Mouse (Mus musculus) left cerebral cortex, adult 8-10 months (tissue): Measurements from ENCODE around the gene Cds1. TPM values are rescaled to one million over a fixed set of nuclear protein-coding genes. Genes with fewer than 3 reads are reported as not detected.

Source experiments
- DNase-seq, 2 experiments: peaks; one replicate each; pipeline ENCODE4 v3.0.0; 2022; ENCODE audit warnings: low spot score in 2 of 2
- total RNA-seq, 4 experiments: library from RNA; stranded (reverse); gene quantifications; 2 replicates each; pipeline ENCODE4 v1.2.4; 2022

Gene Cds1
- total RNA-seq, 4 experiments from 2014 or later: 83.0 to 89.9 (median 85.7) TPM

DNA sequence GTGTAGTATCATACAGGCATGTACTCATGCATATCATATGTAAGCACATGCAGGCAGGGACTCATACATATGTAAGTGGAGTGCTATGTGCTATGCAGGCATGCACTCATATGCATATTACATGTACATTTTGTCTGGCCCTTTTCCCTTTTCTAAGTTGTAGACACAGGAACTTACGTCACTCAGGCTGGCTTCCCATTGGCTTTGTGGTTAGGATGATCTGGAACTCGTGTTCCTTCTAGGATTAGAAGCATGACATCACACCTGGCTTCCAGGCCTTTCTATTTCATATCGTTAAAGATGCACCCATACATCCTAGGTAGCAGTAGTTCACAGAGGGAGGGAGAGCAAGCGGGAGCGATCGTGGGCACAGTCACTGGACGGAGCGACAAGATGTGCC is 10.3 kb downstream of the Cds1 start:
- DNase-seq: no peak

DNA sequence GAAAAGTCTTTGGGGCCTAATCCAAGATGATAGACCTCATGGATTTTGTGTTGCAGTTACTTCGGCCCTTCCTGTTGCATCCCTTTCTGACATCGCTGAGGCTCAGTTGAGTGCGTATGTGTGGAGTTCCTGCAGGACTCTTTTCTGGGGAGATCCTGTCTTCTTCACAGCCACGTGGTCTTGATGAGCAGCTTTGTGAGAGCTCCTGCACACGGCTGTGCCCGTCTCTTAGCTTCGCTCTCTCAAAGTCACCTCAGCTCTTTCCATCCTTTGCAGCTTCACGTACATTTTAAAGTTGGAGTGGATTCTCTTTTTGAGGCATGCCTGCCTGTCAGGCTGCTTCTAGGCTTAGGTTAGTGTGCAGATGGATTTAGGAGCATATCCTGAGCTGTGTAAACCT is 11.6 kb downstream of the Cds1 start:
- no peak for DNase-seq

DNA sequence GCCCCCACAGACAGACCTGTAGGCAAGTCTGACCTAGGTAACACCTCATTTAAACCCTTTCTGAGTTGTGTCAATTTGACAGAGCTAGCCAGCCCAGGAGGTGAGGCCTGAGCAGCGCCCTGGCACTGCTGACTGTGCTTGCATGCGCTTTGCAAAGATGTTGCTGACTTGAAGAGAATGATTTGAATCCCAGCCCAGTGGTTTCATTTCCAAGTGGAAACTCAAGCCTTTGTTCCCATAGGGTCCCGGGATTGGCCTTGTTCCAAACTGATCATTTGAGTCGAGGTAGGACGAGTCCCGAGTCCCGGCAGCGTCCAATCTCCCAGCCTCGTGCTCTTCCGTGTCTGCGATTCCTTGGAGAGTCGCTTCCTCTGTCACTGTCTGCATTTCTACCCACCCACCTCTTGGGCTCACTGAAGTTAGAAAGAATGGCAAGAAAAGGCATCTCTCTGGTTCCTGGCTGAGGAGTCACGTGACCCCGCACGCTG is 14.5 kb downstream of the Cds1 start:
- DNase-seq: no peak

DNA sequence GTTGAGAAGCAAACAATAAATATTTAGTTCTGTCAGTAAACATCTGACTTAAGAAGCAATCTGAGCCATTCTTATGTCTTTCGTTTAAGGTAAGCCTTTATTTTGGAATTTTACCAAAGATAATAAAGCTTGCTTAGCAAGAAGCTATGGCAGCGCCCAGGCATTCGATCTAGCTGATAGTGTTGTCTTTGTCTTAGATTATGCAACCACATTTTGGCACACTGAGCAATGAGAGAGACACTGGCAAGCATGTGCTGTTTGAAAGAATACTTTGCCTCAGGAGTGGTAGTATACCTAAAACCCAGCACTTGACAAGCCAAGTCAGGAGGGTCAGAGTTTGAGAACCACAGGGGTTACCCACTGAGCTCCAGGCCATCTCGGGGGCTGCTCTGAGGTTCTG is 16.0 kb downstream of the Cds1 start:
- no peak for DNase-seq

DNA sequence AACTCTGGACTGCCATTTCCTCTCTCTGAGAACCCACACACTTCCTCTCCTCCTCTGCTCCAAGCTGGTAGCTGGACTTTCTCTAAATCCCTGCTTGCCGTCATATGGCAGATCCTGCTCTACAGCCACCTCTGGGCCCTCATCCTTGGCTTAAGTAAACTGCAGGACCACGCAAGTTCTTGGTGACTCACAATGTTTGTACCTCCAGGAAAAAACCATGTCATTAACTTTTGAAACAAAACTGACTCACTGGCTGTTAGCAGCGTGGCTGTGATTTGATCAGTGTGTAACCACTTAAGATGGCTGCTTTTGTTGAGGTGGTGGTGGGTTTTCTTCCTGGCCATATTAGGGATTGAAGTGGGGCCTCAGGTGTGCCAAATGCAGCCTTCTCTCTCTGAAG is 19.4 kb downstream of the Cds1 start:
- no peak for DNase-seq

DNA sequence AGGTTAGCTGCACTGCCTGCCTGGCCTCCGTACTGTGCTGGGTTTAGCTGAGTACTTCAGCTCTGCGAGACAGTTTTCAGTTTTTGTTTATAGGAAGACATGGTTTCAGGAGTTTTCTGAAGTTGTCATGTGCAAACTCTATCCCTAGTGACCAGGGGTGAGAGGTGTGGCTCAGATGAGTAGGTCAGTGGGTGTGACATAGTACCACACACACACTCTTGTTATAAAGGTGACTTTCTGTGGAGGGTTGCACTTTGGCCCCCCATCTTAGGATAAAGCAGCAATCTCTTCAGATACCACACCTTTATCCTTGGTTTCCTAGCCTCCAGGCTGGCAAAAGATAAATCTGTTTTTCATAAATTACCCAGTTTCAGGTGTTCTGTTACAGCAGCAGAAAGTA is 19.9 kb downstream of the Cds1 start:
- DNase-seq: no peak

DNA sequence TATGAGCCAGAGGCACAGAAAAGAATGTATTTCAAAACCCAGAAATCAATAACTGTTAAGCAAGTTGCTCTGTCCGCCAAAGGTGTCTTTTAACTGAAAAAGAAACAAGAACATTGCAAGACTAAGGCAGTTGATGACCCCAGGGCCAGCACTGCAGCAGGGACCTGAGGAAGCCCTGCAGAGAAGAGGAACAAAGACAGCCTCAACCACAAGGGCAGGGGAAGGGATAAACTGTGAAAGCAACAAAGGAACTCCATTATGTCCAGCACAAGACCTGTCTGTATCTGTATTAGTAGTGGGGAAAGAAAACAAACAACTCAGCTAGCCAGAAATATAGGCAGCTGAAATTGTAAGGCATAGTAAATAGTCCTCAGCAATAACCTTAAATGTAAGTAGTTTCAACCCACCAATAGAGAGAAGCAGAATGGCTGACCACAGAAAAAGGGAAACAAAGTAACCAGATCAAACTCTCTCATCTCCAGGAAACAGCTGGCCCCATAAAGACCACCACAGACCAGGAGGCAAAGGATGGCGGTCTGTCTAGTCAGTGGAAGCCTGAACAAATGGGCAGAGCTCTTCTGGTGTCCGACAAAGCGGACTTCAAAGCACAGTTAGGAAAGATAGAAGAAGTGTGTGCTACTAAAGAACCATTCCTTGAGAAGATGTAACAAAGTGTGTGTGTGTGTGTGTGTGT is 21.1 kb downstream of the Cds1 start:
- DNase-seq: no peak

DNA sequence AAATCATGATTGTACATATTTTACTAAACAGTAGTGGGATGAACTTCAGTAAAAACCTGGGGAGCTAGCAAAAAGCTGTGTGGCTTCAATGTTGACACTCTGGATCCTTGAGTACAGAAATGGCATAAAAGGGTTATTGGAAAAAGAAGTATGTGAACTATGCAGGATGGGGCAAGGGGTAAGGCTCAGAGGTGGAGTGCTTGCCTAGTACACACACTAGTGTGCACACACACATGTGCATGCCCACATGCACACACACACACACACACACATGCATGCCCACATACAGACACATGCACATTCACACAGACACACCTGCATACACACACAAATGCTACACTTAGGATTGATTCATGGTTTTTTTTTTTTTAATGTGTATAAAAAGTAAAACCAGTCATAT is 24.8 kb downstream of the Cds1 start:
- DNase-seq: no peak

DNA sequence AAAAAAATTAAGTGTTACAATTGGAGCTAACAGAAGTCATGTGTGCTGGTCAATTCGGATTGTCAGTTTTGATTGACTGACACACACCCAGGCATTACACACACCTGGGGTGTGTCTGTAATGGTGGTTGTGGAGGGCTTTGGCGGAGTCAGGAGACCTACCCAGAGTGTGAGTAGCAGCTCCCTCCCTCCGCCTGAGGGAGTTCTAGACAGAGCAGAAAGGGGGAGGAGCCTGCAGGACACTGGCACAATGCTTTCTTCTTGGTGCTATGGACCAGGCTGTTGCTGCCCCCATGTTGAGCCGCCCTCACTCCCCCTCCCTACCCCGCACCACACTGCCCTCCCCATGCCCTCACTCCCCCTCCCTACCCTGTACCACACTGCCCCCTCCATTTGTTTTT is 25.6 kb downstream of the Cds1 start:
- DNase-seq: no peak

DNA sequence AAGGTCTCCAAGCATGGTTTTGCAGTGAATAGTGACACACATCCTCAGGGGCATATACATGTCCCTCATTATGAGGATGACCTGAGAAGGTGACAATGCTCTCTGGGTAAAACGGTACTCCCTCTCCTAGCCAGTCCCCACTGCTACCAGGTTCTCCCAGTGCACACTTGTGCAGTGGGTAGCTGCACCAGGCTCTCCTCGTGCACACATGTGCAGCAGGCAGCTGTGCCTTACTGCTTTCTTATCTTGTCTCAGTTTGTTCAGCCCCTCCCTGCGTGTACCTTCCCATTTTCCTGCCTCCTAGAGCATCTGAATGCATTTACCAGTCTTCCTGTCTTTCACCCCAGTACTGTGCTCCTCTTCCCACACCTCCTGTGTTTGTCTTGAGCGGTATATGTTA is 27.7 kb downstream of the Cds1 start:
- no peak for DNase-seq

DNA sequence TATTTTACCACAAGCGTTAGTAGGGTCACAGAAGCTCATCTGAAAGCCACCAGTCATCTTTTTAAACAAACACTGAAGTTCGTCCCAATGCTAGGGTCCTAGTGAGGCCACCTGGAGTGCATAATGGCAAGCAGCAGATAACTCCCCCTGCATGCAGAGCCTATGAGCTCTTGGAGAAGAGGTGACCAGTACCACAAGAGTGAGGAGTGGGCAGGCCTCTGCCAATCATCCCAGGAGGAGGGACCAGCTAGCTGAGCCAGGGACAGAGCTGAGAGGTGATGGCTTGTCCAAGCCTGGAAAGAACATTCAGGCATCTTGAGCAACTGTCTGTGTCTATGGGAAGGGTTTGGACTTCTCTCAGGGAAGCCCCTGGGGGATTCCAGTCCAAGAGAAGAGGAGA is 37.0 kb downstream of the Cds1 start:
- DNase-seq: no peak

DNA sequence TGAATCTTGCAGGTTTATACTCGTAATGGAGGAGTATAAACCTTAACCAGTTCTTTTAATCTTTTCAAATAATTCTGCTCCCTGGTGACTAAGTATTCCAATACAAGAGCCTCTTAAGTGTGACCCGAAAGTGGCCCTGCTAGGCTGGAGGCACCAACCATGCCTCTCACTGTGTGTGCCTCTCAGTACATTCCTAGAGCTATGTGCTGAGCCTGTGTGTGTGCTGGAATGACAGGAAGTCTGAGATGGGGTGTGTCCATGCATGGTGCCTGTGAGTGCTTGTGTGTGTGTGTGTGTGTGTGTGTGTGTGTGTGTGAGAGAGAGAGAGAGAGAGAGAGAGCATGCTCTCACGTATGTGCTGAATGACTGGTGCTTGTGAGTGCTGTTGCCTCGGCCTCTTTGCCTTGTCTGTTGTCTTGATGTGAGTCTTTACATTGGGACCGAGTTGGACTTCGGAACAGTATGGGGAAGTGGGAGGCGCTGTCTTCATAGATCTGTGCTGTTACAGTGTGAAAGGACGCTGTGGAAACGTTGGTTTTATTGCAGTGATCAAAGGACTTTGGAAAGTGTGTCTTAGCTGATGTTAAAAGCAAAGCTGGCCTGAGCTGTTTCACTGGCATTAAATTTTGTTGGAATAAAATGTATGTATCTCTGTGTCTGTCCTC is 37.6 kb downstream of the Cds1 start:
- DNase-seq: no peak

DNA sequence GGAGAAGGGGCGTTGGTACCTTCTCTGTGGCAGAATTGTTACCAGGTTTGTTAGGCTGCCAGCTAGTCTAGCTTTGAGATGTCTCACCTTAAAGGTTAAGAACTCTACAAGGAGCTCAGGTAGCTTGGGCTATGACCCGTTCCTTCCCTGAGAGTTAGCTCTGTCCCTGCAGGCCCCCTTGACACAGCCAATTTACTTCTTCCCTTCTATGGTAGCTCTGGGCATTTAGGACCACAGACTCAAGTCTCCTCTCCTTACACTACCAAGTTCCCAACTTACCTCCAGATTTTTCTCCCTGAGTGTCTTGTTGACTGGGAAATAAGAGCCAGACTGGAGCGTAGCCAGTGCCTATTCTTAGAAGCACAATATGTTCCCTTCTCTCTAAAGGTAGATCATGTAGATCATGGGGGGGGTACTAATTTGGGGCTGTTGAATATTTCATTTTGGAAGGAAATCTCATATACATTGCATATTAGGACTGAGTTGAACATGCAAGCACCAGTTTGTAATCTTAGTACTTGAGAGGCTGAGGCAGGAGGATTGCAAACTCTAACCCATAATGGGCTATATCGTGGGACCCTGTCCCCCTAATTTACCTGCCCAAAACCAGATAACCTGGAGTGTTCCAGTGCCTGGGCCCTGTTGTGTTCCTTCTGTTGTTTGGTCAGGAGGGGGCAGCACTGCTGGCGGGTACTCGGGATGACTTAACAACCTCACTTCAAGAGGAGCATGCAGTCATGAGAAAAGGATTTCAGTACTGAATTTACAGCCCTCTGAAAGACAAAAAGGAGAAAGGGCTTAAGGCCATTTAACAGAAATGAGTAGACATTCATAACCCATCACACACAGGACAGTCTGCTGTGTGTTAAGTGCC is 46.6 kb downstream of the Cds1 start:
- no peak for DNase-seq

DNA sequence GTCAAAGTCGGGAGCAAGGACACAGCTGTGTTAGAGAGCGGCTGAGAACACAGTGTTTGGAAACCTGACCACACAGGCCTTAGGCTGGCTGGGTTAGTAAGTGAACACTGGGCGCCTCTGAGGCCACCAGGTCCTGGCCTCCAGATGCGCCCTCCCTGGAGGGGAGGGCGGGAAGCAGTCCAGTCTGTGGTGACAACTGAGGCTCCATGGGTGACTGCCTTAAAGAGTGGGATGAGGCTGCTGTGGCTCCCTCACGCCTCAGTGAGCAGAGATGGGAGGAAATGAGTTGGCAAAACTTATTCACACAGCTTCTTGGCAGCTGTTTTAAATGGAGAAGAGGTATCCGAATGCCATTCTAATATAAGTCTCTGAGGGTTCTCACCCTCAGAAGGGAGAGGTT is 51.9 kb downstream of the Cds1 start:
- no peak for DNase-seq

DNA sequence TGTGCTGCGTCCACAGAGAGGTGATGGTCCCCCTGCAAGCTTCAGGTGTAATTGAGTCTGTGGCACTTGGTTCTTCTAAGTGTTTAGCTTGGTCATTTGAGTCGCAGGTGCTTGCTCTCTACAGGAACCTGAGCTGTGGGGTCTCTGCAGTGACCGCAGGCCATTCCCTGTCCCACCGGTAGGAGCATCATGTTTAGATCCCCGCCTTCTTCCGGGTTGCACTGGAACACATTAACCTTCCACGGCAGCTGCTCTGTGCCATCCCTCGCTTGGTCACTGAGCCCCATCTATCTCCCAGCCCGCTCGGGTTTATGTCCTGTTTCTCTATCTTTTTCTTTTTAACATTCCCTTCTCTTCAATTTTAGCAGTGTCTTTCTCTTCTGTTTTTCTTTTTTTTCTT is 54.3 kb downstream of the Cds1 start:
- DNase-seq: no peak

DNA sequence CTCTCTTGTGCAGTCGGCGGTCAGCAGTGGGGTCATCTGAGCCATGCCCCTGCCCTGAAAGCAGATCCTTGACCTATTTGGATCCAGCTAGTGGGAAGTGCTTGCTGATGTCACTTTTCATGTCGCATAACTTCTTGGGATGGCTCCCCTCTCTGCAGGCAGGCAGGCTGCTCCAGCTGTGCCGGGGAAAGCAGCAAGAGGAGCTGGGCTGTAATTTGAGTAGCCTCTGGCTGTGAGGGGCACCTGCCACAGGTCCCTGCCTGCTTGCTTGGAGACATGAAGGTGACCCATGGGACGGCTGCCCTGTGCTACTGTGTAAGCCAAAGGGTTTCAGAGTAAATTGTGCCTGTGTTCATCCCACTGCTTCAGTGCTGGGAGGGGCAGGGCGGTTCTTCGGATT is 54.9 kb downstream of the Cds1 start:
- no peak for DNase-seq

DNA sequence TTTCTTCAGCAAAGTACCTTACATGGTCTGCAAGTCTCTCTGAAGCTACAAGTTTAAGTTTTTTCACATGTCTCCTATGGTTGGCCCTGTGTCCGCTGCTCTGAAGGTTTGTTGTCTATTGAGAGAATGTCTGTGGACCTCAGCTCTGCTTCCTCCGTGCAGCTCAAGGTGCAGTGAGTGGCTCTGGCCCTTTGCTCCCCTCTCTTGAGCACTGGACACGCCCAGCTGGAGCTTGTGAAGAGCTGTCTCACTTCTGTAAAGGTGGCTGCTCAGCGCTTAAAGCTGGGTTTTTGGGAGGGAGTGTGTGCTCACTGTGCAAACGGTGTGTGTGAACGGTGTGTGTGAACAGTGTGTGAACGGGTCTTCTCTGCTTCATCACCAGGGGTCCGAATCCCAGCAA is 56.1 kb downstream of the Cds1 start:
- DNase-seq: no peak

DNA sequence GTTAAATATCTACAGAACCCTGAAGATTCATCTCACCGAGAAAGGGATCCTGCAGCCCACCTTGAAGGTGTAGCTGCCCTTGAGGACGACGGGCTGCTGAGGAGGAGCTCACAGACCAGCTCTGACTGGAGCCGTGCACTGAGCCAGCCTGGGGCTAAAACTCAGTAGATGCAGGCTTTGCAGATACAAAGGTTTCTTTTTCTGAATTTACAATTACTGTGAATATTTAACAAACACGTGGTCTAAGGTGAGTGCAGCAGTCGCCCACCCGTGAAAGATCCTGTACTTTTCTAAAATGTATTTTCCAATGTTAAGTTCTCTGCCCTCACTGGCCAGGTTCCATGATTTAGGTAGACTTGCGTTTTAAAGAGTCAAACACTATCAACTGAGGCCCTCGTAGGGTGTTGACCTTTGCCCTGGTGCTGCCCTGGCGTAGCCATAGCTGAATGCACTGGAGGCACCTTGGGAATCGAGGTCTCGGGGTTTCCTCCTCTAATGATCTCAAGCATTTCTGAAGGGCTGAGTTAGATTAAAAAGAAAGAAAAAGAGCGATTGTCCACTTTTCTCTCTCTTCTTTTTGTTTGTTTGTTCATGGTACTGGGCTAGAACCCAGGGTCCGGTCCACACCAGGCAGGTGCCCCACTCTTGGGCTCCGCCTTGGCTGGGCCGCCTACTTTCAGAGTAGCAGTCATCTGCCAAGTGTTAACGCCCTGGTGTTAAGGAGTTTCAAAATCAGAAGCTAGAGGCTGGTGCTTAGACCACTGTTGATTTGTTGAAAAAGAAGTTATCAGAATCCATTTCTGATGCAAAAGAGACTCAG is 56.8 kb downstream of the Cds1 start:
- no peak for DNase-seq

DNA sequence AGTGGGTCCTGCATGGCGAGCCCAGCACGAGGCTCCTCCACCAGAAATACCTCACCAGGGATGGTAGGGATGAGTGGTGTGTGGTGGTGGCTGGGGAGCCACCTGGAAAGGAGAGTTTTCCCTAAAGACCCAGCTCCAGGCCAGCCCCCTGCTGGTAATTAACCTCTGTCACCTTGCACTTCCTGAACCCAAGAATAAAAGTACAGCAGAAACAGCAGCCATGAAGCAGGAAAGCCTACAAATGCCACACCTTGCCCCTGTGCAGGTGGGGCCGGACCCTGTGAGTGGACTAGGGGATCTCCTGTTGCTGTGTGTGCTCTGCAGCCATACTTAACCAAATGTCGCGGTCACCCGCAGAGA is 57.4 kb downstream of the Cds1 start:
- DNase-seq: no peak

DNA sequence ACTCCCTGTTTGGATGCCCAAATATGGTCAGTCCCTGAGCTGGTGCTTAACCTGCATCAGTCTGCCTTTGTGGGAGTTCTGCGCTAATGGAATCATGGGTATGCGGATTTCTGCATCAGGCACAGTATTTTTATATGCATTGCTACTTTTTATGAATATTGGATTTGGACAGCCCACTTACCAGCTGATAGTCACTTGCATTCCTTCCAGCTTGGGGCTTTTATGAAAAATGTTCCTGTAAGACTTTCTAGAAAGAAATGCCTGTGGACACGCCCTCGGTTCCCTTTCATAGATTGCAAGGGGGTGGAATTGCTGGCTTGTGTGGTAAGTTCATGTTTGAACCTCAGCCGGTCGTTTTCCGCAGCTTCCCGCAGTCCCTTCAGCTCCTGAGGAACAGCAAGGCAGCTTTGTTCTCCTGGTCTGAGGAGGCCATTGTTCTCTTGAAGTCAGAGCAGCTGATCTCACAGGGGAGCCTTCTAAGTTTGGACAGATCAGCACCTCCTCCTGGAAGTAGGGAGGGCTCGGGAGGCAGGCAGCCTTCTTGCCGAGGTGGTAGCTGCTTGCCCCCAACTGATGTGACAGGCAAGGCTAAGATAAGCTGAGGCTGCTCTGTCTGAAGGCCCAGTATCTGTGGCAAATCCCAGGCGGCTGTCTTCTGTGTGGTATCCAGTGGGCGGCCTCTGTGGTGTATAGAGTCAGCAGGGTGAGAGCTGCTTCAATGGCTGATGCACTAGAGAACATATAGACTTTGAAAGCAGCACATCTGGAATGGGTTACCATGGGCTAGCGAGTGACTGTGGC is 60.4 kb downstream of the Cds1 start:
- no peak for DNase-seq

DNA sequence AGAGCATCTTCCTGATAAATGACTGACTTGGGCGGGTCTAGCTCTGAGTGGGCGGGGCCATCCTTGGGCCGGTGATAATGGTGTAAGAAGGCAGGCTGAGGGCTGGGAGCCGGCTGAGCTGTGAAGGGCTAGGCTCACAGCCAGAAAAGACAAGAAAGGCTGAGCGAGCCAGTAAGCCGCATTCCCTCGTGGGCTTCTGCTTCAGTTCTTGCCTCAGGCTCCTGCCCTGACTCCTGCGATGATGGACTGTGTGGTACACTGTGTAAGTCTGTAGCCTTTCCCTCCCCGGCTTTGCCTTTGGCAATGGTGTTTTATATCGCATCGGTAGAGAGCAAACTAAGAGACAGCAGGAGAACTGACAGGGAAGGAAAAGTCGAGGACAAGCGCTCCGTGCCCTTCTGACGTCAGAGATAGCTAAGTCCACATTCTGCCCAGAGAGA is 61.6 kb downstream of the Cds1 start:
- DNase-seq: no peak
